Mouse (Mus musculus) testis, postnatal 14 days (tissue): Measurements from ENCODE around the gene Gnl3l.
A peak's percentile ranks its signal among the peaks of the same experiment; 100 is the strongest.

Source experiments
- DNase-seq: peaks from one replicate; pipeline ENCODE4 v3.0.0; 2021; ENCODE audit warnings: low spot score

Gene Gnl3l

GRCm38 (mm10) chrX:151016938-151017877 lies at the start of gene Gnl3l:
Gnl3l (minus strand) TSS chrX:151017322.
- peak; percentile 88 for DNase-seq

GRCm38 (mm10) chrX:151066071-151066666 lies 49.0 kb upstream of the Gnl3l start:
- no peak for DNase-seq

- DNase-seq = no peak
These were observed 44.6 kb upstream of the Gnl3l start for GRCm38 (mm10) chrX:151061615-151062299.

GRCm38 (mm10) chrX:151059346-151059745 lies 42.2 kb upstream of the Gnl3l start:
- DNase-seq = peak; percentile 8

GRCm38 (mm10) chrX:151055559-151055958 lies 38.4 kb upstream of the Gnl3l start:
- no peak for DNase-seq

GRCm38 (mm10) chrX:151054489-151054888 lies 37.4 kb upstream of the Gnl3l start:
- no peak for DNase-seq

- DNase-seq = no peak
These were observed 33.2 kb upstream of the Gnl3l start for GRCm38 (mm10) chrX:151050337-151050736.

- no peak for DNase-seq
These were observed 32.6 kb upstream of the Gnl3l start for GRCm38 (mm10) chrX:151049661-151050215.

- DNase-seq = peak; percentile 10
These were observed 30.4 kb upstream of the Gnl3l start for GRCm38 (mm10) chrX:151047431-151048058.

- peak; percentile 85 for DNase-seq
These were observed 29.8 kb upstream of the Gnl3l start for GRCm38 (mm10) chrX:151046777-151047430.

- no peak for DNase-seq
These were observed 29.2 kb upstream of the Gnl3l start for GRCm38 (mm10) chrX:151046321-151046720.

- no peak for DNase-seq
These were observed 28.7 kb upstream of the Gnl3l start, which contains the start of gene Fgd1 for GRCm38 (mm10) chrX:151045850-151046249. Fgd1 (plus strand) TSS chrX:151046150.

- no peak for DNase-seq
These were observed 24.1 kb upstream of the Gnl3l start for GRCm38 (mm10) chrX:151041223-151041622.

- DNase-seq = no peak
These were observed 14.3 kb upstream of the Gnl3l start for GRCm38 (mm10) chrX:151031400-151031799.

GRCm38 (mm10) chrX:151018798-151019197 lies 1.7 kb upstream of the Gnl3l start:
- DNase-seq = no peak

- no peak for DNase-seq
These were observed 775 bp upstream of the Gnl3l start for GRCm38 (mm10) chrX:151017897-151018296.

- no peak for DNase-seq
These were observed 20.3 kb downstream of the Gnl3l start for GRCm38 (mm10) chrX:150996775-150997174.

GRCm38 (mm10) chrX:150981621-150982020 lies 35.5 kb downstream of the Gnl3l start:
- no peak for DNase-seq

- no peak for DNase-seq
These were observed 41.7 kb downstream of the Gnl3l start for GRCm38 (mm10) chrX:150975424-150975823.

GRCm38 (mm10) chrX:150963027-150963426 lies 54.1 kb downstream of the Gnl3l start:
- DNase-seq = no peak

- DNase-seq = no peak
These were observed 56.4 kb downstream of the Gnl3l start for GRCm38 (mm10) chrX:150960702-150961101.
